Mouse (Mus musculus) adrenal gland (tissue): Measurements from ENCODE around the gene F10.
"Not testable (repeated sequence)": the region's sequence is repeated elsewhere in the genome, so short reads cannot be mapped to it uniquely, and the experiment has no call there.

Experiments used
- intact Hi-C: fragments of 180-260 bp; cut with DNase I; formaldehyde crosslinking; loops from one replicate; pipeline ENCODE4 v1.15.1; 2025

F10 gene

GRCm38 (mm10) chr8:13057351-13057750 is 20.2 kb downstream of the F10 start:
- intact Hi-C loops: no loop called here

GRCm38 (mm10) chr8:13060441-13061150 is 23.5 kb downstream of the F10 start, which contains the start of gene Proz:
TSS of gene Proz (plus strand) at chr8:13060914.
- intact Hi-C loops: no loop called here

- intact Hi-C loops: no loop called here
Observed at GRCm38 (mm10) chr8:13063112-13063511, 26.0 kb downstream of the F10 start.

DNA sequence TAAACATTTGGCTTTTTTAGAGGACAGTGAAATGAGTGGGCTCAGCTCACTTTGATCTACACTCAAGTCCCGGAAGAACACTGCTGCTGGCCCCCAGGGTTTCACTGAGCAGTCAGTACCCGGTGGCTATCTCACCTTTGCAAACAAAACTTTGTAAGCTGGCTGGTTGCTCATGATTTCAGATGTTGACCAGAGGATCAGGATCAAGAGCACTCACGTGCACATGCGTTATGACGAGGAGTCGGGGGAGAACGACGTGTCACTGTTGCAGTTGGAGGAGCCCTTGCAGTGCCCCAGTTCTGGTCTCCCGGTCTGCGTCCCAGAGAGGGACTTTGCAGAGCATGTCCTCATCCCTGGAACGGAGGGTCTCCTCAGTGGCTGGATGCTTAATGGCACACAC is 36.1 kb downstream of the F10 start:
- intact Hi-C loops: no loop called here

DNA sequence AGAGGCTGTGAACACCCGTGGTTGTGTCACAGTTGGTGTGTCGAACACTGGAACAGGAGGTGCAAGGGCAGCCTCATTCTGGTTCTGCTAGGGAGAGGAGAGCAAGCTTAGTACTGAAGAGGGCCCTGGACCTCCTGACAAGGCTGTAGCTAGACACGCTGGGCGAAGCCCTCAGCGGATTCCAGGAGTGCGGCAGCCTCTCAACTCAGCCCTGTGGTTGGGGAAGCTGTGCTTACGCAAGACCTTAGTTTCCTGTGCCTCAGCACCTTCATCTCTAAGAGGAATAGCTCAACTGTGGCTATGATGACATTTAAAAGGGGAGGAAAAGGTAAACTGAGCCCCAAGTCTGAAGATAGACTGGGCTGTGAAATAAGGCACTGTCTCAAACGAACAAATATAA is 37.9 kb downstream of the F10 start:
- intact Hi-C loops: no loop called here

GRCm38 (mm10) chr8:13075579-13075978 is 38.5 kb downstream of the F10 start:
- intact Hi-C loops: not testable (repeated sequence)

GRCm38 (mm10) chr8:13077542-13077941 is 40.4 kb downstream of the F10 start:
- intact Hi-C loops: no loop called here

GRCm38 (mm10) chr8:13104691-13105086 is 67.6 kb downstream of the F10 start:
- intact Hi-C loops: loop anchor here (10.0 kb wide), 1 partner anchor 120 kb away; no protein-coding TSS in a partner anchor

GRCm38 (mm10) chr8:13105087-13105881 is 68.2 kb downstream of the F10 start, which contains the start of the genes Pcid2 and Cul4a:
TSS of gene Pcid2 (minus strand) at chr8:13105459.
TSS of gene Cul4a (plus strand) at chr8:13105621.
- intact Hi-C loops: loop anchor here (10.0 kb wide), 1 partner anchor 120 kb away; no protein-coding TSS in a partner anchor

- intact Hi-C loops: loop anchor here (10.0 kb wide), 1 partner anchor 121 kb away; no protein-coding TSS in a partner anchor
Observed at GRCm38 (mm10) chr8:13105908-13106551, 68.9 kb downstream of the F10 start.
